Mouse (Mus musculus): Measurements from ENCODE around the gene Cebpe. TPM values are rescaled to one million over a fixed set of nuclear protein-coding genes. Genes with fewer than 3 reads are reported as not detected.

Gene Cebpe
- polyA plus RNA-seq (2015; fragmentation: Nextera tagmentation; extraction: Ambion mirVana) = 0.19 TPM in 1 of 2 replicates, not detected in the other

GRCm38 (mm10) chr14:54712074-54712473 is at the start of gene Cebpe:
Gene Cebpe, minus strand, starts transcription at chr14:54712174.
- Histone ChIP-seq H3K9me3 (ENCODE audit: low read length) (no peaks in the 10 kb centered on the region), H3K27ac (ENCODE audit: low read length) (no peak within 1 kb of the TSS), H3K36me3 (ENCODE audit: insufficient read depth, low read length) (no peaks in the 10 kb centered on the region), H3K4me3 (ENCODE audit: low read length) (no peak within 1 kb of the TSS), H3K27me3 (ENCODE audit: insufficient read depth, low read length) (no peaks in the 10 kb centered on the region), H3K4me2 (replicated peaks; ENCODE audit: low read depth, low read length) (no peak within 1 kb of the TSS), H3K4me1 (ENCODE audit: insufficient read depth, low read length) (peaks cover 5% of the 10 kb centered on the region; the same call in 1 of the 2 replicates), H3K9ac (replicated peaks; ENCODE audit: low read length) (no peak within 1 kb of the TSS)
- no peak for ATAC-seq (ENCODE audit: low FRiP score, low TSS enrichment)
- 86% methylated on average over 7 of the region's 7 CpGs for WGBS

- ATAC-seq (ENCODE audit: low FRiP score, low TSS enrichment) = no peak
- H3K27ac ChIP-seq (ENCODE audit: low read length) = no peak overlapping the region
- H3K4me1 ChIP-seq (ENCODE audit: insufficient read depth, low read length) = peaks cover 29% of the 10 kb centered on the region
- 68% methylated on average over 6 of the region's 6 CpGs for WGBS
- no peak overlapping the region for H3K4me2 ChIP-seq (replicated peaks; ENCODE audit: low read depth, low read length)
- H3K9ac ChIP-seq (replicated peaks; ENCODE audit: low read length) = no peak overlapping the region
- no peaks in the 10 kb centered on the region for H3K36me3 ChIP-seq (ENCODE audit: insufficient read depth, low read length)
- no peak overlapping the region for H3K4me3 ChIP-seq (ENCODE audit: low read length)
- H3K27me3 ChIP-seq (ENCODE audit: insufficient read depth, low read length) = no peaks in the 10 kb centered on the region
- no peaks in the 10 kb centered on the region for H3K9me3 ChIP-seq (ENCODE audit: low read length)
Observed at GRCm38 (mm10) chr14:54756382-54756781, 44.4 kb upstream of the Cebpe start.

GRCm38 (mm10) chr14:54754602-54755018 is 42.6 kb upstream of the Cebpe start:
- H3K4me3 ChIP-seq (ENCODE audit: low read length) = no peak overlapping the region
- no peaks in the 10 kb centered on the region for H3K36me3 ChIP-seq (ENCODE audit: insufficient read depth, low read length)
- H3K4me2 ChIP-seq (replicated peaks; ENCODE audit: low read depth, low read length) = peak overlapping the region; percentile 26
- H3K27me3 ChIP-seq (ENCODE audit: insufficient read depth, low read length) = no peaks in the 10 kb centered on the region
- H3K27ac ChIP-seq (ENCODE audit: low read length) = peak overlapping the region; percentile 77
- no peaks in the 10 kb centered on the region for H3K9me3 ChIP-seq (ENCODE audit: low read length)
- peak; percentile 85 for ATAC-seq (ENCODE audit: low FRiP score, low TSS enrichment)
- peaks cover 17% of the 10 kb centered on the region for H3K4me1 ChIP-seq (ENCODE audit: insufficient read depth, low read length)
- H3K9ac ChIP-seq (replicated peaks; ENCODE audit: low read length) = 0 out of 2 replicates have a peak overlapping the region, but pooled peaks have one; percentile 33
- WGBS = 19% methylated on average over 6 of the region's 6 CpGs

- Histone ChIP-seq H3K4me3 (ENCODE audit: low read length) (no peak overlapping the region), H3K27me3 (ENCODE audit: insufficient read depth, low read length) (no peaks in the 10 kb centered on the region), H3K36me3 (ENCODE audit: insufficient read depth, low read length) (no peaks in the 10 kb centered on the region), H3K27ac (ENCODE audit: low read length) (peak overlapping the region; percentile 60), H3K4me1 (ENCODE audit: insufficient read depth, low read length) (peaks cover 17% of the 10 kb centered on the region), H3K9me3 (ENCODE audit: low read length) (no peaks in the 10 kb centered on the region), H3K4me2 (replicated peaks; ENCODE audit: low read depth, low read length) (peak overlapping the region; percentile 26), H3K9ac (replicated peaks; ENCODE audit: low read length) (0 out of 2 replicates have a peak overlapping the region, but pooled peaks have one; percentile 26)
- ATAC-seq (ENCODE audit: low FRiP score, low TSS enrichment) = no peak
- 56% methylated on average over 14 of the region's 14 CpGs for whole genome bisulfite sequencing
Observed at GRCm38 (mm10) chr14:54753986-54754601, 42.1 kb upstream of the Cebpe start.

DNA sequence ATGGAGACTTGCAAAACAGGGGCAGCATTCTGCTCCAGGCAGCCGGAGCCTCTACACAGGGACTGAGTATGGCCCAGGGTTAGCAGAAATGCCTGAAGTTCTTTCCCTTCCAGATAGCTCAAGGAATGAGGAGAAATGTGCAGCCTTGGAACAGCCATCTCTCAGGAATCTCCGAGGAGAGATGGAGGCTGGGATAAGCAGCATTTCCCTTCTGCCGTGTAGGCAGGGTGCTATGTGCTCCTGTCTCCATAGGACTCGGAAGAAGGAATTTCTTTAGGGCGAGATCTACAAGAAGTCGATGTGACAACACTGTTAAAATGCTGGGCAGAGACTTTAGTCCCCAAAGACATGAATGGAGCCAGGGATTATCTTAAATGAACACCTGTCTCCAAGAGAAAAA is 41.0 kb upstream of the Cebpe start:
- Histone ChIP-seq H3K27ac (ENCODE audit: low read length) (no peak overlapping the region), H3K4me3 (ENCODE audit: low read length) (no peak overlapping the region), H3K4me2 (replicated peaks; ENCODE audit: low read depth, low read length) (no peak overlapping the region), H3K27me3 (ENCODE audit: insufficient read depth, low read length) (no peaks in the 10 kb centered on the region), H3K36me3 (ENCODE audit: insufficient read depth, low read length) (no peaks in the 10 kb centered on the region), H3K9ac (replicated peaks; ENCODE audit: low read length) (no peak overlapping the region), H3K4me1 (ENCODE audit: insufficient read depth, low read length) (peaks cover 17% of the 10 kb centered on the region), H3K9me3 (ENCODE audit: low read length) (no peaks in the 10 kb centered on the region)
- whole genome bisulfite sequencing = 75% methylated on average over 6 of the region's 6 CpGs
- no peak for ATAC-seq (ENCODE audit: low FRiP score, low TSS enrichment)

- Histone ChIP-seq H3K9ac (replicated peaks; ENCODE audit: low read length) (no peak overlapping the region), H3K4me2 (replicated peaks; ENCODE audit: low read depth, low read length) (no peak overlapping the region), H3K4me3 (ENCODE audit: low read length) (no peak overlapping the region), H3K27ac (ENCODE audit: low read length) (no peak overlapping the region), H3K9me3 (ENCODE audit: low read length) (no peaks in the 10 kb centered on the region), H3K36me3 (ENCODE audit: insufficient read depth, low read length) (no peaks in the 10 kb centered on the region), H3K27me3 (ENCODE audit: insufficient read depth, low read length) (no peaks in the 10 kb centered on the region), H3K4me1 (ENCODE audit: insufficient read depth, low read length) (peaks cover 17% of the 10 kb centered on the region)
- ATAC-seq (ENCODE audit: low FRiP score, low TSS enrichment) = no peak
- WGBS = 89% methylated on average over 1 of the region's 1 CpGs
Observed at GRCm38 (mm10) chr14:54751768-54752167, 39.8 kb upstream of the Cebpe start.

- no peaks in the 10 kb centered on the region for H3K27me3 ChIP-seq (ENCODE audit: insufficient read depth, low read length)
- H3K9ac ChIP-seq (replicated peaks; ENCODE audit: low read length) = no peak overlapping the region
- no peaks in the 10 kb centered on the region for H3K36me3 ChIP-seq (ENCODE audit: insufficient read depth, low read length)
- 67% methylated on average over 4 of the region's 4 CpGs for WGBS
- peaks cover 10% of the 10 kb centered on the region for H3K4me1 ChIP-seq (ENCODE audit: insufficient read depth, low read length)
- no peak overlapping the region for H3K4me2 ChIP-seq (replicated peaks; ENCODE audit: low read depth, low read length)
- no peak overlapping the region for H3K27ac ChIP-seq (ENCODE audit: low read length)
- no peak overlapping the region for H3K4me3 ChIP-seq (ENCODE audit: low read length)
- no peaks in the 10 kb centered on the region for H3K9me3 ChIP-seq (ENCODE audit: low read length)
- no peak for ATAC-seq (ENCODE audit: low FRiP score, low TSS enrichment)
Observed at GRCm38 (mm10) chr14:54749238-54749637, 37.3 kb upstream of the Cebpe start.

DNA sequence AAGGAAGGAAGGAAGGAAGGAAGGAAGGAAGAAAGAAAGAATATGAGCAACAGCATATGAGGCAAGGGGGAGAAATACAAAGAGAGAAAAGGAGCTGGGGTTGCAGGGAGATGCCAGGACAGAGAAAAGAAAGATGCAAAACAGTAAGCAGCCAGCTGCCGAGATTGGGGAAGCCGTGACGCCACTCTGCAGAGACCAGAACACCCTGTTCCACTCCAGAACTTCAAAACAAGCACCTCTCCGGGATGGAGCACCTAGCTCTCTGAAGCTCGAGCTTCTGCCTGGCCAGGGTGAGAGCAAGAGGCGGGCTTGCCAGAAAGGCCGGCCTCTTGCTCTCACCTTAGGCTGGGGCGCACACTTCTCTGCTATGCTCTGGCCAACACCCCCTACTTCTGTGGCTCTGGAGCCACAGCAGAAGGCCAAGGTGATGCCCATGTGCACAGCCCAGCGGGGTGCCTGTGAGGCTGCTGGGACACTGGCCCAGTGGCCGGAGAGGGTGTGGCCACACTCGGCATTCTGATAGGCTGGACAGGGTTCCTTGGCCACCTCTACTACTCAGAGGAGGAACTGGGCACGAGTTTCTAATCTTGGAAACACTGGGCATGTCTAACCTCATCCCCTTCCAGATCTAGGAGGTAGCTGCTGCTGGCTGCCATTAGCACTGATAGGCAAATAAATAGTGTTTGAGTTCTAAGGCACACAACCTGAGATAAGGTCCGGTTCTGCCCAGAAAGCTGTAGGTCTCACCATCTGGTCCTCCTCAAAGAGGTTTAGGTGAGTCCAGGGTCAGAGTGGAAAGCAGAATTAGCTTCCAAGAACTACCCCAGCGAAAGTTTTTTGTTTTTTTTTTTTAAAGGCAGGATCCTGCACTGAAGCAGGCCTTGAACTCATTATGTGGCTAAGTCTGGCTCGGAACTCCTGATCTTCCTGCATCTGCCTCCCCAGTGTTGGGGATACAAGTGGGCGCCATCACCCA is 36.3 kb upstream of the Cebpe start:
- Histone ChIP-seq H3K27me3 (ENCODE audit: insufficient read depth, low read length) (no peaks in the 10 kb centered on the region), H3K9me3 (ENCODE audit: low read length) (no peaks in the 10 kb centered on the region), H3K4me3 (ENCODE audit: low read length) (no peak overlapping the region), H3K4me2 (replicated peaks; ENCODE audit: low read depth, low read length) (no peak overlapping the region), H3K9ac (replicated peaks; ENCODE audit: low read length) (no peak overlapping the region), H3K4me1 (ENCODE audit: insufficient read depth, low read length) (no peaks in the 10 kb centered on the region), H3K36me3 (ENCODE audit: insufficient read depth, low read length) (no peaks in the 10 kb centered on the region), H3K27ac (ENCODE audit: low read length) (no peak overlapping the region)
- no peak for ATAC-seq (ENCODE audit: low FRiP score, low TSS enrichment)
- 79% methylated on average over 16 of the region's 16 CpGs for WGBS

DNA sequence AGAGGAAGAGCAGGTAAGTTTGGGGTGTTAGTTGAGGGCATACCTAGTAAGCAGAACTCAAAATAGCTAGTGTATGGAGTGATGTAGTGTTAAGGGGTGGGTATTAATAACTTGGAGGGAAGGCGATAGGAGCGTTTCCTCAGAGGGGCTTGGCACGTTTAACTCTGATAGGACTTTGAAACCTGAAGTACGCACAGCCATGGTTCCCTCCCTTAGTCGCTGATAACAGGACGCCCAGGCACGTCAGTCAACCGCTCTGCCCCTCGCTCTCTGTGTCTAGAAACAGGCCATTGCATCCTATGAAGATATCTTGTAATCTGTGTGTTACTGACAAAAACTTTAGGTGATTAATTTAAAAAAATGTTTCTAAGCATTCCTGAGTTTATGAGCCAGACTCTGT is 34.1 kb upstream of the Cebpe start:
- 96% methylated on average over 9 of the region's 9 CpGs for WGBS
- no peak for ATAC-seq (ENCODE audit: low FRiP score, low TSS enrichment)

GRCm38 (mm10) chr14:54744473-54744872 is 32.5 kb upstream of the Cebpe start:
- H3K36me3 ChIP-seq (ENCODE audit: insufficient read depth, low read length) = no peaks in the 10 kb centered on the region
- peaks cover 9% of the 10 kb centered on the region for H3K4me1 ChIP-seq (ENCODE audit: insufficient read depth, low read length)
- H3K27ac ChIP-seq (ENCODE audit: low read length) = no peak overlapping the region
- H3K4me2 ChIP-seq (replicated peaks; ENCODE audit: low read depth, low read length) = no peak overlapping the region
- H3K4me3 ChIP-seq (ENCODE audit: low read length) = no peak overlapping the region
- no peak for ATAC-seq (ENCODE audit: low FRiP score, low TSS enrichment)
- H3K27me3 ChIP-seq (ENCODE audit: insufficient read depth, low read length) = no peaks in the 10 kb centered on the region
- H3K9ac ChIP-seq (replicated peaks; ENCODE audit: low read length) = no peak overlapping the region
- H3K9me3 ChIP-seq (ENCODE audit: low read length) = no peaks in the 10 kb centered on the region
- 48% methylated on average over 8 of the region's 8 CpGs for WGBS

More for the DNA sequence above, 34.1 kb upstream of the Cebpe start:
- Histone ChIP-seq H3K27ac (ENCODE audit: low read length) (no peak overlapping the region), H3K9me3 (ENCODE audit: low read length) (no peaks in the 10 kb centered on the region), H3K4me3 (ENCODE audit: low read length) (no peak overlapping the region), H3K4me2 (replicated peaks; ENCODE audit: low read depth, low read length) (no peak overlapping the region), H3K36me3 (ENCODE audit: insufficient read depth, low read length) (no peaks in the 10 kb centered on the region), H3K9ac (replicated peaks; ENCODE audit: low read length) (no peak overlapping the region), H3K4me1 (ENCODE audit: insufficient read depth, low read length) (peaks cover 9% of the 10 kb centered on the region), H3K27me3 (ENCODE audit: insufficient read depth, low read length) (no peaks in the 10 kb centered on the region)

All from kidney, embryonic 16.5 days (tissue).